Mouse (Mus musculus): ENCODE results near the gene Ascc3. TPM values are rescaled to one million over a fixed set of nuclear protein-coding genes. Genes with fewer than 3 reads are reported as not detected.

The Ascc3 gene
- polyA plus RNA-seq, 1 experiment from 2014 or later, result 19.6 TPM

GRCm38 (mm10) chr10:50704202-50704601 is 111.7 kb downstream of the Ascc3 start:
- ATAC-seq (ENCODE audit: insufficient number of reproducible peaks, low FRiP score, low TSS enrichment, low read depth) (no peak; the same call in 1 of the 2 replicates), DNase-seq (ENCODE audit: low spot score) (peak; percentile 37)
- H3K9me3 ChIP-seq (ENCODE audit: control insufficient read depth, low read length), result no peaks in the 10 kb centered on the region
- H3K4me2 ChIP-seq (ENCODE audit: low read depth, severe bottlenecking), result no peak overlapping the region
- 36% methylated on average over 6 of the region's 6 CpGs for WGBS
- no peaks in the 10 kb centered on the region for H3K4me1 ChIP-seq (ENCODE audit: control insufficient read depth, insufficient read depth, low read length)
- no peak overlapping the region for H3K4me3 ChIP-seq (ENCODE audit: low read depth, low read length)
- H3K27ac ChIP-seq (replicated peaks; ENCODE audit: low read depth, low read length), result no peak overlapping the region
- no peaks in the 10 kb centered on the region for H3K27me3 ChIP-seq (ENCODE audit: control insufficient read depth, insufficient read depth, low read length)
- H3K36me3 ChIP-seq (ENCODE audit: control insufficient read depth, insufficient read depth, low read length), result no peaks in the 10 kb centered on the region
- no peak overlapping the region for H3K9ac ChIP-seq (ENCODE audit: low read length)

GRCm38 (mm10) chr10:50704898-50705297 is 112.4 kb downstream of the Ascc3 start:
- no peaks in the 10 kb centered on the region for H3K4me1 ChIP-seq (ENCODE audit: control insufficient read depth, insufficient read depth, low read length)
- H3K27ac ChIP-seq (replicated peaks; ENCODE audit: low read depth, low read length), result no peak overlapping the region
- no peak overlapping the region for H3K4me3 ChIP-seq (ENCODE audit: low read depth, low read length)
- no peaks in the 10 kb centered on the region for H3K27me3 ChIP-seq (ENCODE audit: control insufficient read depth, insufficient read depth, low read length)
- no peaks in the 10 kb centered on the region for H3K36me3 ChIP-seq (ENCODE audit: control insufficient read depth, insufficient read depth, low read length)
- 81% methylated on average over 3 of the region's 3 CpGs for WGBS
- H3K9me3 ChIP-seq (ENCODE audit: control insufficient read depth, low read length), result no peaks in the 10 kb centered on the region
- H3K4me2 ChIP-seq (ENCODE audit: low read depth, severe bottlenecking), result no peak overlapping the region
- H3K9ac ChIP-seq (ENCODE audit: low read length), result no peak overlapping the region
- DNase-seq (ENCODE audit: low spot score) (no peak), ATAC-seq (ENCODE audit: insufficient number of reproducible peaks, low FRiP score, low TSS enrichment, low read depth) (no peak)

GRCm38 (mm10) chr10:50711286-50711685 is 118.8 kb downstream of the Ascc3 start:
- ATAC-seq (ENCODE audit: insufficient number of reproducible peaks, low FRiP score, low TSS enrichment, low read depth), result no peak
- WGBS, result 74% methylated on average over 3 of the region's 3 CpGs
- no peak overlapping the region for H3K27ac ChIP-seq (replicated peaks; ENCODE audit: low read depth, low read length)
- no peak overlapping the region for H3K4me2 ChIP-seq (ENCODE audit: low read depth, severe bottlenecking)
- H3K9ac ChIP-seq (ENCODE audit: low read length), result no peak overlapping the region
- H3K4me1 ChIP-seq (ENCODE audit: control insufficient read depth, insufficient read depth, low read length), result no peaks in the 10 kb centered on the region
- no peaks in the 10 kb centered on the region for H3K9me3 ChIP-seq (ENCODE audit: control insufficient read depth, low read length)
- H3K4me3 ChIP-seq (ENCODE audit: low read depth, low read length), result no peak overlapping the region
- no peaks in the 10 kb centered on the region for H3K36me3 ChIP-seq (ENCODE audit: control insufficient read depth, insufficient read depth, low read length)
- no peak for DNase-seq (ENCODE audit: low spot score)
- H3K27me3 ChIP-seq (ENCODE audit: control insufficient read depth, insufficient read depth, low read length), result no peaks in the 10 kb centered on the region

GRCm38 (mm10) chr10:50711765-50712164 is 119.3 kb downstream of the Ascc3 start:
- Histone ChIP-seq H3K9me3 (ENCODE audit: control insufficient read depth, low read length) (no peaks in the 10 kb centered on the region), H3K27me3 (ENCODE audit: control insufficient read depth, insufficient read depth, low read length) (no peaks in the 10 kb centered on the region), H3K4me3 (ENCODE audit: low read depth, low read length) (no peak overlapping the region), H3K9ac (ENCODE audit: low read length) (no peak overlapping the region), H3K36me3 (ENCODE audit: control insufficient read depth, insufficient read depth, low read length) (no peaks in the 10 kb centered on the region), H3K4me2 (ENCODE audit: low read depth, severe bottlenecking) (no peak overlapping the region), H3K4me1 (ENCODE audit: control insufficient read depth, insufficient read depth, low read length) (no peaks in the 10 kb centered on the region), H3K27ac (replicated peaks; ENCODE audit: low read depth, low read length) (no peak overlapping the region)
- 88% methylated on average over 1 of the region's 1 CpGs for WGBS
- no peak for DNase-seq (ENCODE audit: low spot score)
- ATAC-seq (ENCODE audit: insufficient number of reproducible peaks, low FRiP score, low TSS enrichment, low read depth), result no peak

- Histone ChIP-seq H3K9ac (ENCODE audit: low read length) (no peak overlapping the region), H3K4me1 (ENCODE audit: control insufficient read depth, insufficient read depth, low read length) (no peaks in the 10 kb centered on the region), H3K36me3 (ENCODE audit: control insufficient read depth, insufficient read depth, low read length) (no peaks in the 10 kb centered on the region), H3K27ac (replicated peaks; ENCODE audit: low read depth, low read length) (no peak overlapping the region), H3K4me3 (ENCODE audit: low read depth, low read length) (no peak overlapping the region), H3K27me3 (ENCODE audit: control insufficient read depth, insufficient read depth, low read length) (no peaks in the 10 kb centered on the region), H3K9me3 (ENCODE audit: control insufficient read depth, low read length) (no peaks in the 10 kb centered on the region), H3K4me2 (ENCODE audit: low read depth, severe bottlenecking) (no peak overlapping the region)
- DNase-seq (ENCODE audit: low spot score) (peak; percentile 24), ATAC-seq (ENCODE audit: insufficient number of reproducible peaks, low FRiP score, low TSS enrichment, low read depth) (no peak)
Measured at GRCm38 (mm10) chr10:50733459-50733858, 141.0 kb downstream of the Ascc3 start.

GRCm38 (mm10) chr10:50762069-50762468 is 169.6 kb downstream of the Ascc3 start:
- Histone ChIP-seq H3K9ac (ENCODE audit: low read length) (no peak overlapping the region), H3K4me1 (ENCODE audit: control insufficient read depth, insufficient read depth, low read length) (no peaks in the 10 kb centered on the region), H3K4me2 (ENCODE audit: low read depth, severe bottlenecking) (no peak overlapping the region), H3K4me3 (ENCODE audit: low read depth, low read length) (no peak overlapping the region), H3K27me3 (ENCODE audit: control insufficient read depth, insufficient read depth, low read length) (peaks cover 11% of the 10 kb centered on the region), H3K27ac (replicated peaks; ENCODE audit: low read depth, low read length) (no peak overlapping the region), H3K36me3 (ENCODE audit: control insufficient read depth, insufficient read depth, low read length) (no peaks in the 10 kb centered on the region), H3K9me3 (ENCODE audit: control insufficient read depth, low read length) (no peaks in the 10 kb centered on the region)
- ATAC-seq (ENCODE audit: insufficient number of reproducible peaks, low FRiP score, low TSS enrichment, low read depth) (no peak), DNase-seq (ENCODE audit: low spot score) (no peak)
- 90% methylated on average over 2 of the region's 2 CpGs for WGBS

- DNase-seq (ENCODE audit: low spot score) (no peak), ATAC-seq (ENCODE audit: insufficient number of reproducible peaks, low FRiP score, low TSS enrichment, low read depth) (no peak)
- no peaks in the 10 kb centered on the region for H3K36me3 ChIP-seq (ENCODE audit: control insufficient read depth, insufficient read depth, low read length)
- H3K27me3 ChIP-seq (ENCODE audit: control insufficient read depth, insufficient read depth, low read length), result peaks cover 10% of the 10 kb centered on the region; the same call in 1 of the 2 replicates
- H3K4me2 ChIP-seq (ENCODE audit: low read depth, severe bottlenecking), result no peak overlapping the region
- H3K4me3 ChIP-seq (ENCODE audit: low read depth, low read length), result no peak overlapping the region
- no peaks in the 10 kb centered on the region for H3K9me3 ChIP-seq (ENCODE audit: control insufficient read depth, low read length)
- H3K9ac ChIP-seq (ENCODE audit: low read length), result no peak overlapping the region
- H3K4me1 ChIP-seq (ENCODE audit: control insufficient read depth, insufficient read depth, low read length), result no peaks in the 10 kb centered on the region
- H3K27ac ChIP-seq (replicated peaks; ENCODE audit: low read depth, low read length), result no peak overlapping the region
- WGBS, result 52% methylated on average over 2 of the region's 2 CpGs
Measured at GRCm38 (mm10) chr10:50762984-50763383, 170.5 kb downstream of the Ascc3 start.

GRCm38 (mm10) chr10:50763457-50764310 is 171.2 kb downstream of the Ascc3 start:
- DNase-seq (ENCODE audit: low spot score) (peak; percentile 62), ATAC-seq (ENCODE audit: insufficient number of reproducible peaks, low FRiP score, low TSS enrichment, low read depth) (peak; percentile 92)
- Histone ChIP-seq H3K4me1 (ENCODE audit: control insufficient read depth, insufficient read depth, low read length) (no peaks in the 10 kb centered on the region), H3K4me2 (ENCODE audit: low read depth, severe bottlenecking) (no peak overlapping the region), H3K27me3 (ENCODE audit: control insufficient read depth, insufficient read depth, low read length) (peaks cover 10% of the 10 kb centered on the region; the same call in 1 of the 2 replicates), H3K36me3 (ENCODE audit: control insufficient read depth, insufficient read depth, low read length) (no peaks in the 10 kb centered on the region), H3K27ac (replicated peaks; ENCODE audit: low read depth, low read length) (no peak overlapping the region), H3K9me3 (ENCODE audit: control insufficient read depth, low read length) (no peaks in the 10 kb centered on the region), H3K9ac (ENCODE audit: low read length) (no peak overlapping the region), H3K4me3 (ENCODE audit: low read depth, low read length) (no peak overlapping the region)
- 28% methylated on average over 7 of the region's 7 CpGs for WGBS
